28 mouse cellular contexts compared by ENCODE assay signal in genomic region chr15:7064992-7065523, GRCm38 (mm10). TPM values are rescaled to one million over a fixed set of nuclear protein-coding genes. Genes with fewer than 3 reads are reported as not detected.
DNase-seq lines count a peak whose midpoint lies in the region; ATAC-seq lines count a peak whose summit lies in the region.
"Had no signal": no experiment of that assay in that cellular context is flagged by ENCODE, and none has a peak within 500 bp of the region (broad histone marks: within the 10 kb centered on the region; RNA-seq: fewer than 3 reads in every experiment).

No protein-coding gene starts in this region.

- no peaks in the 10 kb centered on the region for H3K36me3 ChIP-seq in limb, embryonic 15.5 days
- H3K36me3 ChIP-seq in hindbrain, embryonic 11.5 days (ENCODE audit: control insufficient read depth, insufficient read depth, low read length) = no peaks in the 10 kb centered on the region
- H3K36me3 ChIP-seq: forebrain, embryonic 10.5 days; heart, embryonic 12.5 days; heart, embryonic 15.5 days; hindbrain, embryonic 10.5 days had no signal

- no peak overlapping the region for H3K4me2 ChIP-seq in limb, embryonic 15.5 days
- no peak overlapping the region for H3K4me2 ChIP-seq in hindbrain, embryonic 11.5 days (replicated peaks; ENCODE audit: low read depth, low read length)
- H3K4me2 ChIP-seq: forebrain, embryonic 13.5 days; heart, embryonic 12.5 days; heart, embryonic 15.5 days; hindbrain, embryonic 14.5 days had no signal

- H3K9ac ChIP-seq in limb, embryonic 15.5 days = no peak overlapping the region
- H3K9ac ChIP-seq in hindbrain, embryonic 11.5 days (ENCODE audit: low read depth, low read length) = no peak overlapping the region
- H3K9ac ChIP-seq: forebrain, embryonic 13.5 days; heart, embryonic 12.5 days; heart, embryonic 15.5 days; hindbrain, embryonic 14.5 days had no signal

- peak; percentile 40 to 50 for DNase-seq in cerebellum, postnatal 10 days
- no peak for DNase-seq in cerebellum, adult 8-10 months
- DNase-seq in kidney, adult 18-20 months = peak; percentile 26
- no peak for DNase-seq in kidney, postnatal 4 days
- DNase-seq in urinary bladder, adult 18-20 months (ENCODE audit: low spot score in 2 of 2) = no peak
- no peak for DNase-seq in hindbrain, embryonic 11.5 days (ENCODE audit: low spot score)
- DNase-seq: adrenal gland, adult 8-10 months; adrenal gland, postnatal 25 days; cerebellum, adult 11-12 months; cerebellum, adult 9-10 months; cerebellum, postnatal 25 days; gastrocnemius, postnatal 10 days; gastrocnemius, postnatal 36 days; heart, adult 2 months; heart, postnatal 10 days; heart, postnatal 36 days had no signal

- no peak overlapping the region for H3K27ac ChIP-seq in limb, embryonic 15.5 days
- H3K27ac ChIP-seq in hindbrain, embryonic 11.5 days (ENCODE audit: low read depth, low read length) = no peak overlapping the region
- H3K27ac ChIP-seq: forebrain, embryonic 10.5 days; forebrain, embryonic 13.5 days; heart, adult 2 months; heart, embryonic 15.5 days; hindbrain, embryonic 10.5 days; hindbrain, embryonic 14.5 days; hindbrain, postnatal 0 days had no signal

- no peak overlapping the region for H3K4me3 ChIP-seq in limb, embryonic 15.5 days
- H3K4me3 ChIP-seq in hindbrain, embryonic 11.5 days (ENCODE audit: low read depth, low read length) = no peak overlapping the region
- H3K4me3 ChIP-seq: erythroblast, embryonic 14.5 days; forebrain, embryonic 10.5 days; forebrain, embryonic 13.5 days; heart, adult 2 months; heart, embryonic 12.5 days; heart, embryonic 15.5 days; hindbrain, embryonic 10.5 days had no signal

- H3K4me1 ChIP-seq in limb, embryonic 15.5 days = peaks cover 6% of the 10 kb centered on the region; the same call in 1 of the 2 replicates
- H3K4me1 ChIP-seq in hindbrain, embryonic 11.5 days (replicated peaks; ENCODE audit: control insufficient read depth, insufficient read depth, low read length) = no peaks in the 10 kb centered on the region

- H3K9me3 ChIP-seq in limb, embryonic 15.5 days = no peaks in the 10 kb centered on the region
- no peaks in the 10 kb centered on the region for H3K9me3 ChIP-seq in hindbrain, embryonic 11.5 days (ENCODE audit: control insufficient read depth, low read length)
- H3K9me3 ChIP-seq: forebrain, embryonic 10.5 days; forebrain, embryonic 13.5 days; heart, embryonic 12.5 days; heart, embryonic 15.5 days; hindbrain, embryonic 10.5 days had no signal

- no peaks in the 10 kb centered on the region for H3K27me3 ChIP-seq in limb, embryonic 15.5 days
- no peaks in the 10 kb centered on the region for H3K27me3 ChIP-seq in hindbrain, embryonic 11.5 days (ENCODE audit: control insufficient read depth, insufficient read depth, low read length)
- H3K27me3 ChIP-seq: forebrain, embryonic 13.5 days; heart, embryonic 12.5 days; heart, embryonic 15.5 days had no signal

- 80% methylated on average over 14 of the region's 14 CpGs for WGBS in limb, embryonic 15.5 days
- 84% methylated on average over 14 of the region's 14 CpGs for WGBS in hindbrain, embryonic 11.5 days

- 0 out of 2 replicates have a peak, but pooled peaks have one; percentile 19 for ATAC-seq in limb, embryonic 15.5 days (ENCODE audit: insufficient number of reproducible peaks, low FRiP score, low TSS enrichment, low read depth)
- no peak for ATAC-seq in hindbrain, embryonic 11.5 days (ENCODE audit: low FRiP score)
- ATAC-seq: activated CD4-positive, CD25-positive, alpha-beta regulatory T cell, adult 4 months; forebrain, embryonic 13.5 days; forebrain, embryonic 16.5 days; hindbrain, postnatal 0 days; inflammation-experienced regulatory T-cells, adult 6 months had no signal

RNA-seq across cellular contexts. Expression of gene Lifr, which starts 25.4 kb away (rescaled TPM):
- polyA plus RNA-seq in limb, embryonic 15.5 days (2015; fragmentation: Nextera tagmentation; extraction: Ambion mirVana) = 14.3 and 16.7 TPM in 2 replicates
- 20.1 and 24.9 TPM in 2 replicates for polyA plus RNA-seq in hindbrain, embryonic 11.5 days (2014; fragmentation: Nextera tagmentation; extraction: Ambion mirVana)
- polyA plus RNA-seq: erythroblast, embryonic 14.5 days had no signal

Comparison
In these comparisons a context has a peak if more than half of its experiments do, and no peak if none do; other contexts are left out.
1. DNase-seq: peak in cerebellum, postnatal 10 days (2 of 2) and kidney, adult 18-20 months (single experiment); none in cerebellum, adult 8-10 months (single experiment), kidney, postnatal 4 days (0 of 2), urinary bladder, adult 18-20 months (0 of 2) and hindbrain, embryonic 11.5 days (single experiment).